Mouse (Mus musculus): ENCODE data around the gene Evc.

- TF ChIP-seq CTCF (IDR thresholded peaks at IDR 0.05; ENCODE audit: low read depth, low read length) (no peak), POLR2A (IDR thresholded peaks at IDR 0.05; ENCODE audit: insufficient read depth, low read length) (no peak)
Measured at GRCm38 (mm10) chr5:37256823-37257222, 79.9 kb downstream of the Evc start.

All from ES-Bruce4 (cell line).